Mouse (Mus musculus) lung, adult 2 months (tissue): ENCODE data around the gene 4930402H24Rik. TPM values are rescaled to one million over a fixed set of nuclear protein-coding genes. Genes with fewer than 3 reads are reported as not detected.

Source experiments
- DNase-seq: peaks from one replicate; pipeline ENCODE4 v3.0.0; 2022
- H3K4me1 ChIP-seq: fragments of 200-500 bp; 2 replicates; pipeline ENCODE4 v1.6.1; 2011; ENCODE audit warnings: low read length; ENCODE audit not compliant: control insufficient read depth, insufficient read depth
- H3K4me3 ChIP-seq: fragments of 200-500 bp; replicated peaks from 2 replicates; pipeline ENCODE3; 2011; ENCODE audit warnings: low read depth, mild to moderate bottlenecking, control low read depth, low read length; ENCODE audit errors: extremely low read depth
- CTCF ChIP-seq: fragments of 200-500 bp; IDR thresholded peaks from 2 replicates; pipeline ENCODE4 v1.5.1; 2011; ENCODE audit warnings: mild to moderate bottlenecking, low read length, control low read depth; ENCODE audit not compliant: insufficient read depth
- POLR2A ChIP-seq: fragments of 200-500 bp; IDR thresholded peaks from 2 replicates; pipeline ENCODE4 v1.6.1; 2011; ENCODE audit warnings: low read depth, mild to moderate bottlenecking, control low read depth, low read length, borderline replicate concordance; ENCODE audit errors: extremely low read depth
- WGBS: fragments of 180-500 bp; shearing (Covaris S2); methylation state at CpG from one replicate; pipeline ENCODE4 v1.1.7; 2018; 5-methylcytosine and 5-hydroxymethylcytosine counted together
- polyA plus RNA-seq: library from polyadenylated mRNA; depleted of rRNA; stranded (reverse); fragments of >200 nt; gene quantifications from 2 replicates; pipeline ENCODE4 v1.2.3, GENCODE M21; 2012

The 4930402H24Rik gene
- polyA plus RNA-seq, 1 experiment = 55.9 TPM

GRCm38 (mm10) chr2:130789039-130789438, 117.2 kb downstream of the 4930402H24Rik start:
- 85% methylated on average over 8 of the region's 8 CpGs for WGBS
- no peak for TF ChIP-seq CTCF

GRCm38 (mm10) chr2:130784939-130785338, 121.3 kb downstream of the 4930402H24Rik start:
- Histone ChIP-seq H3K4me1 (no peaks in the 10 kb centered on the region), H3K4me3 (no peak overlapping the region)
- TF ChIP-seq CTCF = no peak
- TF ChIP-seq POLR2A = no peak
- no peak for DNase-seq
- 46% methylated on average over 3 of the region's 3 CpGs for WGBS

More at GRCm38 (mm10) chr2:130789039-130789438, 117.2 kb downstream of the 4930402H24Rik start:
- no peak for DNase-seq
- H3K4me1 ChIP-seq = no peaks in the 10 kb centered on the region
- no peak overlapping the region for H3K4me3 ChIP-seq

GRCm38 (mm10) chr2:130780615-130781303, 125.4 kb downstream of the 4930402H24Rik start:
- TF ChIP-seq CTCF (no peak), POLR2A (no peak)
- 48% methylated on average over 2 of the region's 2 CpGs for WGBS
- DNase-seq = no peak
- Histone ChIP-seq H3K4me3 (no peak overlapping the region), H3K4me1 (no peaks in the 10 kb centered on the region)

- no peak for DNase-seq
- WGBS = 77% methylated on average over 1 of the region's 1 CpGs
- no peak for TF ChIP-seq CTCF
- TF ChIP-seq POLR2A = no peak
- H3K4me3 ChIP-seq = no peak overlapping the region
- H3K4me1 ChIP-seq = no peaks in the 10 kb centered on the region
Observed at GRCm38 (mm10) chr2:130779935-130780334, 126.3 kb downstream of the 4930402H24Rik start.

GRCm38 (mm10) chr2:130776610-130777009, 129.6 kb downstream of the 4930402H24Rik start:
- 55% methylated on average over 7 of the region's 7 CpGs for WGBS
- Histone ChIP-seq H3K4me3 (no peak overlapping the region), H3K4me1 (no peaks in the 10 kb centered on the region)
- DNase-seq = peak; percentile 8
- TF ChIP-seq CTCF (no peak), POLR2A (no peak)

GRCm38 (mm10) chr2:130767483-130767882, 138.7 kb downstream of the 4930402H24Rik start:
- WGBS = 61% methylated on average over 2 of the region's 2 CpGs
- TF ChIP-seq CTCF (no peak), POLR2A (no peak)
- Histone ChIP-seq H3K4me3 (no peak overlapping the region), H3K4me1 (no peaks in the 10 kb centered on the region)
- DNase-seq = no peak

- no peaks in the 10 kb centered on the region for H3K4me1 ChIP-seq
- WGBS = 87% methylated on average over 3 of the region's 3 CpGs
- H3K4me3 ChIP-seq = no peak overlapping the region
- no peak for TF ChIP-seq POLR2A
- no peak for TF ChIP-seq CTCF
- no peak for DNase-seq
Observed at GRCm38 (mm10) chr2:130765396-130765795, 140.8 kb downstream of the 4930402H24Rik start.

GRCm38 (mm10) chr2:130760876-130761275, 145.3 kb downstream of the 4930402H24Rik start:
- DNase-seq = no peak
- TF ChIP-seq POLR2A (no peak), CTCF (no peak)
- Histone ChIP-seq H3K4me3 (no peak overlapping the region), H3K4me1 (no peaks in the 10 kb centered on the region)
- 89% methylated on average over 6 of the region's 6 CpGs for WGBS

- 59% methylated on average over 7 of the region's 7 CpGs for WGBS
- no peak for DNase-seq
- Histone ChIP-seq H3K4me1 (no peaks in the 10 kb centered on the region), H3K4me3 (no peak overlapping the region)
- TF ChIP-seq POLR2A = no peak
Observed at GRCm38 (mm10) chr2:130755061-130755607, 151.1 kb downstream of the 4930402H24Rik start.

- H3K4me3 ChIP-seq = no peak overlapping the region
- TF ChIP-seq CTCF = no peak
- TF ChIP-seq POLR2A = no peak
- H3K4me1 ChIP-seq = no peaks in the 10 kb centered on the region
- WGBS = 89% methylated on average over 3 of the region's 3 CpGs
- DNase-seq = no peak
Observed at GRCm38 (mm10) chr2:130754596-130754995, 151.6 kb downstream of the 4930402H24Rik start.

GRCm38 (mm10) chr2:130750449-130750848, 155.8 kb downstream of the 4930402H24Rik start:
- DNase-seq = no peak
- 66% methylated on average over 8 of the region's 8 CpGs for WGBS

More at GRCm38 (mm10) chr2:130750449-130750848, 155.8 kb downstream of the 4930402H24Rik start:
- no peak for TF ChIP-seq POLR2A
- no peak for TF ChIP-seq CTCF
- Histone ChIP-seq H3K4me3 (no peak overlapping the region), H3K4me1 (no peaks in the 10 kb centered on the region)
